Mouse (Mus musculus) adipose tissue, adult 10 weeks (tissue): Measurements from ENCODE around the gene Alpk3. TPM values are rescaled to one million over a fixed set of nuclear protein-coding genes. Genes with fewer than 3 reads are reported as not detected.

ENCODE experiments used
- polyA plus RNA-seq: library from polyadenylated mRNA; stranded (reverse); fragments of 350-450 nt; fragmentation: Illumina TruSeq; extraction: RNeasy Lipid Tissue Mini Kit (QIAGEN cat#74804); gene quantifications from one replicate; pipeline ENCODE4 v1.2.3, GENCODE M21; 2014; ENCODE audit warnings: low read depth, low replicate concordance

Alpk3 gene
- 0.27 TPM for polyA plus RNA-seq

DNA sequence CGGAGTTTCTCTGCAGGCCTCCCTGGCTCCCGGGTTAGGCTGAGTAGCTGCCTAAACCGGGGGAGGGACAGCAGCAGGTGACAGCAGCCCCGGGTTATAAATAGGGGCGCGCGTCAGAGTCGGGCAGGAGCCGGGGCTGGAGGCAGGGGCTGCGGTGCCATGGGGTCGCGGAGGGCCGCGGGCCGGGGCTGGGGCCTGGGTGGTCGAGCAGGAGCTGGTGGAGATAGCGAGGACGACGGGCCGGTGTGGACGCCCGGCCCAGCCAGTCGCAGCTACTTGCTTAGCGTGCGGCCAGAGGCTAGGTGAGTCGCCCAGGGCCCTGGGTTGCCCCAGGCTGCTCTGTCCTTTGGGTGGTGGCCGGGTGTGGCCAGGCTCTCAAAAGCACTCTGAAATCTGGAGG is at the start of gene Alpk3:
TSS of gene Alpk3 (plus strand) at position 130 of the 400 bp plus-strand sequence.

DNA sequence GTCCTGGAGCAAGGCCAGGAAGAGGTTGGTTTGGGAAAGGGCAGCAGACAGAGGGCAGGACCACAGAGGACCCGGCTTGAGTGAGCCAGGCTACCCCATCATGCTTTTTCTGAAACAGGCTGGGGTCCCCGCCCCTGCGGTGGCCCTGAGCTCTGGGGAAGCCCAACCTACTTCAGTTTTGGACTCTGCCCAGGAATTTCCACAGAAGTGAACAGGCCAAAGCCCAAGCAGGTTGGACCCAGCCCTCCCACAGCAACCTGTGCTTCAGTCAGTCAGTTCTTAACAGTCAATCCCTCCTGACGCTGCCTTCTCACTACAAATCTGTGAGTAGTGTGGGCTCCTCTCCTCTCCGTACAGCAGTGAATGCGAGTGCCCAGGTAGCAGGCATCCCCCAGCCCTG is 57.2 kb downstream of the Alpk3 start, which contains the start of gene Slc28a1:
TSS of gene Slc28a1 (plus strand) at position 245 of the 400 bp plus-strand sequence.

Other genes starting within 250 kb of the Alpk3 start
- 43.2 TPM for gene Iqgap1, start 231.6 kb upstream of the Alpk3 start, polyA plus RNA-seq
- gene Zscan2, start 196.7 kb upstream of the Alpk3 start, polyA plus RNA-seq = 5.9 TPM
- 15.5 TPM for gene Wdr73, start 156.3 kb upstream of the Alpk3 start, polyA plus RNA-seq
- gene Nmb, start 152.5 kb upstream of the Alpk3 start, polyA plus RNA-seq = 16.1 TPM
- gene Sec11a, start 109.8 kb upstream of the Alpk3 start, polyA plus RNA-seq = 80.7 TPM
- 17.6 TPM for gene Zfp592, start 63.9 kb upstream of the Alpk3 start, polyA plus RNA-seq
- not detected for gene Slc28a1, start 57.2 kb downstream of the Alpk3 start, polyA plus RNA-seq
- 19.0 TPM for gene Pde8a, start 156.0 kb downstream of the Alpk3 start, polyA plus RNA-seq